Mouse (Mus musculus): ENCODE results near the gene St5. TPM values are rescaled to one million over a fixed set of nuclear protein-coding genes. Genes with fewer than 3 reads are reported as not detected.

The St5 gene
- polyA plus RNA-seq, 1 experiment, result 28.6 TPM

DNA sequence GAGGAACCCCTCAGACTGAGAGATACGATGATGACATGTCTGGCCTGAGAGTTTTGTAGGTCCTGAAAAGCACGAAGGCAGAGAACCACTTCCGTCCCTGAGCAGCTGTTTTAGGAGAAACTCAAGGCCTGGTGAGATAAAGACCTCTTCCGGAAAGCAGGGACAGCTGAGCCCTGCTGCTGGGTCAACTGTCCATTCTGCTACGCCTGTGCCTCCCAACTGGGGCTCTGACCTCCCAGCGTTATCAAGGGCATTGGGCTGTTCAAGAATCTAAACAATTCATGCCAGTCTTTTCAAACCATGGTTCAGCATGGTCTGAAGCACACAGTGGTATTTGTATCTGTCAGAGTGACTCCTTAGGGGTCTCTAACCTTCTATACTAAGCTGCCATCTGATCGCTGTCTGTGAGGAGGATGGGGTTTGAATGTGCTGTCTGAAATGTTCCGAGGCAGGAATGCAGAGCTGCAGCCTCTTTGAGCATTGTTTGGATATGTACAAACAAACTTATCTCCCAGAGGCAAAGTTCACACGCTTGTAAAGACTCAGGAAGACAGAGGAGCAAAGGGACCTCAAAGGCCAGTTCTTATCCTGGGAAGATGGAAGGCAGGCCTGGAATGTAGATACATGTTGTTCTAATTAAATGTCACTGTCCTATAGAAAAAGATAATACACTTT is 74.3 kb downstream of the St5 start:
- no peak overlapping the region for H3K4me3 ChIP-seq (ENCODE audit: insufficient read depth, poor library complexity, severe bottlenecking)
- no peaks in the 10 kb centered on the region for H3K36me3 ChIP-seq (ENCODE audit: control insufficient read depth, insufficient read depth)
- H3K27me3 ChIP-seq (ENCODE audit: control insufficient read depth, insufficient read depth, insufficient read length), result no peaks in the 10 kb centered on the region
- H3ac ChIP-seq (ENCODE audit: control insufficient read depth, insufficient read length, low read depth), result no peak overlapping the region
- peaks cover 36% of the 10 kb centered on the region for H3K79me3 ChIP-seq (ENCODE audit: low read depth)
- no peak for TF ChIP-seq CEBPB (IDR thresholded peaks at IDR 0.05; ENCODE audit: low read depth)
- TF ChIP-seq MYOD1 (IDR thresholded peaks at IDR 0.05; ENCODE audit: control insufficient read depth, insufficient read length, low read depth), result peak; percentile 80
- TF ChIP-seq MAX (IDR thresholded peaks at IDR 0.05), result no peak
- TF ChIP-seq USF1 (IDR thresholded peaks at IDR 0.05; ENCODE audit: low read depth), result no peak
- no peak for TF ChIP-seq CTCF (IDR thresholded peaks at IDR 0.05; ENCODE audit: control insufficient read depth, insufficient read depth, insufficient read length)
- peaks cover 84% of the 10 kb centered on the region for H3K79me2 ChIP-seq (ENCODE audit: control insufficient read depth, insufficient read depth)

GRCm38 (mm10) chr7:109627851-109628250 is 75.6 kb downstream of the St5 start:
- H3K27me3 ChIP-seq (ENCODE audit: control insufficient read depth, insufficient read depth, insufficient read length), result no peaks in the 10 kb centered on the region
- H3K36me3 ChIP-seq (ENCODE audit: control insufficient read depth, insufficient read depth), result no peaks in the 10 kb centered on the region
- H3K79me2 ChIP-seq (ENCODE audit: control insufficient read depth, insufficient read depth), result peaks cover 84% of the 10 kb centered on the region
- TF ChIP-seq CEBPB (IDR thresholded peaks at IDR 0.05; ENCODE audit: low read depth), result no peak
- no peak for TF ChIP-seq USF1 (IDR thresholded peaks at IDR 0.05; ENCODE audit: low read depth)
- no peak for TF ChIP-seq CTCF (IDR thresholded peaks at IDR 0.05; ENCODE audit: control insufficient read depth, insufficient read depth, insufficient read length)
- no peak for TF ChIP-seq FOSL1 (IDR thresholded peaks at IDR 0.05; ENCODE audit: insufficient read depth, low read length, poor library complexity, severe bottlenecking)
- TF ChIP-seq MYOD1 (IDR thresholded peaks at IDR 0.05; ENCODE audit: control insufficient read depth, insufficient read length, low read depth), result no peak
- no peak for TF ChIP-seq MAX (IDR thresholded peaks at IDR 0.05)
- no peak for TF ChIP-seq MYOG (IDR thresholded peaks at IDR 0.05; ENCODE audit: control insufficient read depth, extremely low read depth, insufficient read length)
- H3K4me3 ChIP-seq (ENCODE audit: insufficient read depth, poor library complexity, severe bottlenecking), result no peak overlapping the region
- peaks cover 32% of the 10 kb centered on the region for H3K79me3 ChIP-seq (ENCODE audit: low read depth)
- no peak overlapping the region for H3ac ChIP-seq (ENCODE audit: control insufficient read depth, insufficient read length, low read depth)

DNA sequence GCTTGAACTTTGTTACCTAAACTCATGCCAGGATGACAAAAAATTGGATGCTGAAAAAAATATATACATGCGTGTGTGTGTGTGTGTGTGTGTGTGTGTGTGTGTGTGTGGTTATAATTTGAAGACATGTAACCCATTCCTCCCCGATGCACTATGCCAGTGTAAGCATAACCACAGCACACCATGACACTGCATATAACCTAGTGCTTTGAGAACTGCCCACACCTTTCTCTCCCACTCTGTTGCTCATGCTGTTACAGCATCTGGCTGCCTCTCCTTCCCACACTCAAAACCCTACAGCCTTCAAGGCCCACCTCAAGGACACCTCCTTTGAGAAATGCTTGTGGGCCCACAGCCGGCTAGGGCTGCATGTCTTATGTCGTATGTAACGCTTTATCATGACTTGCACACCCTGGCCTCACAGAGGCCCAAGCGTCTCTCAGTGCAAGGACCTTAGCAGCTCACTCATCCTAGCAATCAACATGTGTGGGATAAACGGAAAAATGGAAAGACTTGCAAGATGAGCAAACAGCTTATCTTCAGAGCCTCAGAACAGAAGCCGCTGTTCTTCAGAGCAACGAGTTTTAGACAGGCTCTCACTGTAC is 81.1 kb downstream of the St5 start:
- H3K4me3 ChIP-seq (ENCODE audit: insufficient read depth, poor library complexity, severe bottlenecking), result no peak overlapping the region
- peaks cover 82% of the 10 kb centered on the region for H3K79me2 ChIP-seq (ENCODE audit: control insufficient read depth, insufficient read depth)
- H3ac ChIP-seq (ENCODE audit: control insufficient read depth, insufficient read length, low read depth), result no peak overlapping the region
- H3K27me3 ChIP-seq (ENCODE audit: control insufficient read depth, insufficient read depth, insufficient read length), result no peaks in the 10 kb centered on the region
- TF ChIP-seq FOSL1 (IDR thresholded peaks at IDR 0.05; ENCODE audit: insufficient read depth, low read length, poor library complexity, severe bottlenecking) (no peak), MYOG (IDR thresholded peaks at IDR 0.05; ENCODE audit: control insufficient read depth, extremely low read depth, insufficient read length) (no peak), CEBPB (IDR thresholded peaks at IDR 0.05; ENCODE audit: low read depth) (no peak), USF1 (IDR thresholded peaks at IDR 0.05; ENCODE audit: low read depth) (no peak), MYOD1 (IDR thresholded peaks at IDR 0.05; ENCODE audit: control insufficient read depth, insufficient read length, low read depth) (no peak), CTCF (IDR thresholded peaks at IDR 0.05; ENCODE audit: control insufficient read depth, insufficient read depth, insufficient read length) (no peak), MAX (IDR thresholded peaks at IDR 0.05) (no peak)
- H3K36me3 ChIP-seq (ENCODE audit: control insufficient read depth, insufficient read depth), result no peaks in the 10 kb centered on the region
- H3K79me3 ChIP-seq (ENCODE audit: low read depth), result peaks cover 22% of the 10 kb centered on the region

DNA sequence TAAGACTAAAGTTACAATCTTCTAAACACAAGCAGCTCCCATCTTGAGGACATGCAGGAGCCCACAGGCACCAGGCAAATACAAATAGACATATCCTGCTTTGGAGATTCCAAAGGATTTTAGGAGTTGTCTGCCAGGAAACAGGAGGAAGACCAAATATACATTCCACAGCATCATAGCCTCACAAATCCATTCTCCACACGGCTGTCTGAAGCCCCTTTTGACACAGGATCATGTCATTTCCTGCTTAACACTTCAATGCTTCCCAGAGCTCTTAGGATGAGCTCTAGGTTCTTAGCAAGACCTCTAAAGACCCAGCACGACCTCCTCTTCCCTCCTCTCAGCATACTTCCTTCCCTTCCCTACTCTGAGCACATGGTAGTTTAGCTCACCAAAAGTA is 82.4 kb downstream of the St5 start:
- H3K79me3 ChIP-seq (ENCODE audit: low read depth), result peaks cover 23% of the 10 kb centered on the region
- no peak overlapping the region for H3K4me3 ChIP-seq (ENCODE audit: insufficient read depth, poor library complexity, severe bottlenecking)
- no peaks in the 10 kb centered on the region for H3K27me3 ChIP-seq (ENCODE audit: control insufficient read depth, insufficient read depth, insufficient read length)
- H3K36me3 ChIP-seq (ENCODE audit: control insufficient read depth, insufficient read depth), result peaks cover 11% of the 10 kb centered on the region
- H3ac ChIP-seq (ENCODE audit: control insufficient read depth, insufficient read length, low read depth), result no peak overlapping the region
- peaks cover 74% of the 10 kb centered on the region for H3K79me2 ChIP-seq (ENCODE audit: control insufficient read depth, insufficient read depth)
- TF ChIP-seq MAX (IDR thresholded peaks at IDR 0.05), result no peak
- no peak for TF ChIP-seq MYOD1 (IDR thresholded peaks at IDR 0.05; ENCODE audit: control insufficient read depth, insufficient read length, low read depth)
- TF ChIP-seq FOSL1 (IDR thresholded peaks at IDR 0.05; ENCODE audit: insufficient read depth, low read length, poor library complexity, severe bottlenecking), result no peak
- TF ChIP-seq MYOG (IDR thresholded peaks at IDR 0.05; ENCODE audit: control insufficient read depth, extremely low read depth, insufficient read length), result no peak
- no peak for TF ChIP-seq CEBPB (IDR thresholded peaks at IDR 0.05; ENCODE audit: low read depth)
- TF ChIP-seq USF1 (IDR thresholded peaks at IDR 0.05; ENCODE audit: low read depth), result no peak
- TF ChIP-seq CTCF (IDR thresholded peaks at IDR 0.05; ENCODE audit: control insufficient read depth, insufficient read depth, insufficient read length), result no peak

DNA sequence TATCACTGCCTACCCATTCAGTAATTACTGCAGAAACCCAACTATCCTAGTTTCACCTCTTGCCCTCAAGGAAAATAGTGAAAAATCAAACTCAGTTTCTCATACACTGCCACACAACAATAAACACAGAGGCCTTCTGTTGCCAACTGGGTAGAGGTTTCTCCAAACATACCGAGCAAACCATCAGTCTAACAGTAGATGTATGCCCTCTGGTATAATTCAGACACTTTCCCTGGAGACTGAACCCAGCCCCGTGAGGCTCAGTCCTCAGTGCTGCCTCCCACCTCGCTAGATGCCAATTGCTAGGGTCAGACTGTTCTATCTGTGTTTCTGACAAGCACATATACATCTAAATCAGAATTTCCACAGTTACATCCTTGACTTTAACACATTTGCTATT is 83.1 kb downstream of the St5 start:
- H3K27me3 ChIP-seq (ENCODE audit: control insufficient read depth, insufficient read depth, insufficient read length), result no peaks in the 10 kb centered on the region
- H3K4me3 ChIP-seq (ENCODE audit: insufficient read depth, poor library complexity, severe bottlenecking), result no peak overlapping the region
- peaks cover 23% of the 10 kb centered on the region for H3K79me3 ChIP-seq (ENCODE audit: low read depth)
- H3K79me2 ChIP-seq (ENCODE audit: control insufficient read depth, insufficient read depth), result peaks cover 68% of the 10 kb centered on the region
- peaks cover 18% of the 10 kb centered on the region for H3K36me3 ChIP-seq (ENCODE audit: control insufficient read depth, insufficient read depth)
- H3ac ChIP-seq (ENCODE audit: control insufficient read depth, insufficient read length, low read depth), result no peak overlapping the region
- no peak for TF ChIP-seq CEBPB (IDR thresholded peaks at IDR 0.05; ENCODE audit: low read depth)
- TF ChIP-seq MYOD1 (IDR thresholded peaks at IDR 0.05; ENCODE audit: control insufficient read depth, insufficient read length, low read depth), result no peak
- no peak for TF ChIP-seq CTCF (IDR thresholded peaks at IDR 0.05; ENCODE audit: control insufficient read depth, insufficient read depth, insufficient read length)
- no peak for TF ChIP-seq MYOG (IDR thresholded peaks at IDR 0.05; ENCODE audit: control insufficient read depth, extremely low read depth, insufficient read length)
- TF ChIP-seq MAX (IDR thresholded peaks at IDR 0.05), result no peak
- TF ChIP-seq FOSL1 (IDR thresholded peaks at IDR 0.05; ENCODE audit: insufficient read depth, low read length, poor library complexity, severe bottlenecking), result no peak
- TF ChIP-seq USF1 (IDR thresholded peaks at IDR 0.05; ENCODE audit: low read depth), result no peak
